Mouse (Mus musculus): Measurements from ENCODE around the gene Wipf1. TPM values are rescaled to one million over a fixed set of nuclear protein-coding genes. Genes with fewer than 3 reads are reported as not detected.

Gene Wipf1
- polyA plus RNA-seq, 1 experiment: 47.3 TPM

DNA sequence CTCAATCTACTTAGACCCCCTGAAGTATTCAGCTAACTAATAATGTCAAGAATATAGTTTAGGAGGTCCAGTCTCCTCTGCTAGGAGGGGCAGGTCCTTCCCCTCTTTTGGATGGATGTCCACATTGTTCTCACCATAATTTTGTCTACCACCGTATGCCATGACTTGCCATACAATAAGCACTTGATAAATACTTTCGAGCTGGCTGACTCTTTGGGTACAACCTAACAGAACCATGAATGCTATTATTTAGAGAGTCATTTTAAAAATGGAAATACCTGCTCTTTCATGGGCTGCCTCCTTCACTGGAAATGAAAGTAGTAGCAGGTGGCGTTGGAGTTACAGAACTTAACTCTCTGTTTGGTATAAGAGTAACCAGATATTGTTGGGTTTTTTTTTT, 139.6 kb downstream of the Wipf1 start:
- TF ChIP-seq POLR2A (IDR thresholded peaks at IDR 0.05; ENCODE audit: borderline replicate concordance, control insufficient read depth, low read depth, low read length) (no peak), CTCF (IDR thresholded peaks at IDR 0.05; ENCODE audit: control insufficient read depth, insufficient read depth, low read length) (no peak)
- WGBS: 71% methylated on average over 3 of the region's 3 CpGs

DNA sequence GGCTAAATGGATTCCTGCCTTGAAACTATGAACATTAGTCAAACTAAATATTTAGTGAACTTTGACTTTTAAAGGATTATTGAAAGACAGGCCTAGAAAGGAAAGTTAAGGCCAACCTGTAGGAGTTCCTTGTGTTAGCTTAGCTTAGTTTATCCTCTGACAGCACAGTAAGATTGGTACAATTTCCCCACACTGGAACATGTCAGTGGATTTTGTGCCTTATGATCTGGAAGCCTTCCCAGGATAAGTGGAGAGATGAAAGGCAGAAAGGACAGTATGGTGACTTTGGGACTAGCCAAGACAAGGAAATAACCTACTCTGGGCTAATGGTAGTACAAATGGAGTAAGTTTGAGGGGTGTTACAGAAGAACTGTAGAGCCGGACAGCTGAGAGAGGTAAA, 141.7 kb downstream of the Wipf1 start:
- TF ChIP-seq CTCF (IDR thresholded peaks at IDR 0.05; ENCODE audit: control insufficient read depth, insufficient read depth, low read length): no peak
- no peak for TF ChIP-seq POLR2A (IDR thresholded peaks at IDR 0.05; ENCODE audit: borderline replicate concordance, control insufficient read depth, low read depth, low read length)
- 84% methylated on average over 1 of the region's 1 CpGs for WGBS
- no peaks in the 10 kb centered on the region for H3K4me1 ChIP-seq (ENCODE audit: control insufficient read depth, insufficient read depth, low read length)
- H3K27ac ChIP-seq (ENCODE audit: control insufficient read depth, insufficient read depth, low read depth, low read length, poor library complexity): no peak overlapping the region
- no peak overlapping the region for H3K4me3 ChIP-seq (replicated peaks; ENCODE audit: control insufficient read depth, low read depth, low read length)

More for the DNA sequence above, 139.6 kb downstream of the Wipf1 start:
- Histone ChIP-seq H3K4me3 (replicated peaks; ENCODE audit: control insufficient read depth, low read depth, low read length) (no peak overlapping the region), H3K27ac (ENCODE audit: control insufficient read depth, insufficient read depth, low read depth, low read length, poor library complexity) (no peak overlapping the region), H3K4me1 (ENCODE audit: control insufficient read depth, insufficient read depth, low read length) (no peaks in the 10 kb centered on the region)

DNA sequence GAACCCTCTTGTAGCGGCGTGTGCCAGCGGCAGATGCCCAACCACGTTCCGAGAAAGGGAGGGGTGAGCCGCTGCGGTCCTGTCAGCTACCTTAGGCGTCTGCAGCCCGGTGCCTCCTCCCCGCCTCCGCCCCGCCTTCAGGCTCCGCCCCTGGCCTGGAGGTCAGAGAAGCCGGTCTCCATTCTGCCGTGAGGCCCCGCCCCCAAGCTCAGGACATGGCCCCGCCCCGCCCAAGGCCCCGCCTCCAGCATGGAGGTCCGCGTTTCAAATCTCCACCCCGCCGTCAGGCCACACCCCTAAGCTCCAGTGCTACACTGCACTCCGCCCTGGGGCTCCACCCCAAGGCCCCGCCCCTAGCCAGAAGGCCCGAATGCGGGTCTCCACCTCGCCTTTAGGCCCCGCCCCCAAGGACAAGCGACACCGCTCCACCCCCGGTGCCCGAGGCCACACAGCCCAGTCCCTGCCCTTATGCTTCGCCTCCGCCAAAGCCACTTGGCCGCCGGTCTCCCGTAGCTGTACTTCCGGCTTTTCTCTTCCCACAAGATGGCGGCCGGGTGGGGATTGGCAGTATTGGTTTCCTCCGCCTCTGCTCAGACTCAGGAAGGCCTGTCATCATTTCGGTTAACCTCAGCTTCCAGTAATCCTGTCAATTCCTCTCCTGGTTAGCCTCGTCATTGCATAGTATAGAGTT, 143.0 kb downstream of the Wipf1 start, which contains the start of gene Gpr155:
Gpr155 (minus strand) TSS at position 217 of the 691 bp plus-strand sequence.
- Histone ChIP-seq H3K4me1 (ENCODE audit: control insufficient read depth, insufficient read depth, low read length) (no peaks in the 10 kb centered on the region), H3K27ac (ENCODE audit: control insufficient read depth, insufficient read depth, low read depth, low read length, poor library complexity) (peak within 1 kb of the TSS; percentile 66), H3K4me3 (replicated peaks; ENCODE audit: control insufficient read depth, low read depth, low read length) (peak within 1 kb of the TSS; percentile 82)
- under 1% methylated on average over 44 of the region's 44 CpGs for WGBS
- TF ChIP-seq CTCF (IDR thresholded peaks at IDR 0.05; ENCODE audit: control insufficient read depth, insufficient read depth, low read length) (no peak), POLR2A (IDR thresholded peaks at IDR 0.05; ENCODE audit: borderline replicate concordance, control insufficient read depth, low read depth, low read length) (peak; percentile 65; the same call in 1 of the 2 replicates)

GRCm38 (mm10) chr2:73385641-73386355, 143.7 kb downstream of the Wipf1 start:
- WGBS: 1% methylated on average over 29 of the region's 29 CpGs
- Histone ChIP-seq H3K4me3 (replicated peaks; ENCODE audit: control insufficient read depth, low read depth, low read length) (peak overlapping the region; percentile 82), H3K4me1 (ENCODE audit: control insufficient read depth, insufficient read depth, low read length) (no peaks in the 10 kb centered on the region), H3K27ac (ENCODE audit: control insufficient read depth, insufficient read depth, low read depth, low read length, poor library complexity) (peak overlapping the region; percentile 66)
- TF ChIP-seq CTCF (IDR thresholded peaks at IDR 0.05; ENCODE audit: control insufficient read depth, insufficient read depth, low read length) (no peak), POLR2A (IDR thresholded peaks at IDR 0.05; ENCODE audit: borderline replicate concordance, control insufficient read depth, low read depth, low read length) (no peak)

DNA sequence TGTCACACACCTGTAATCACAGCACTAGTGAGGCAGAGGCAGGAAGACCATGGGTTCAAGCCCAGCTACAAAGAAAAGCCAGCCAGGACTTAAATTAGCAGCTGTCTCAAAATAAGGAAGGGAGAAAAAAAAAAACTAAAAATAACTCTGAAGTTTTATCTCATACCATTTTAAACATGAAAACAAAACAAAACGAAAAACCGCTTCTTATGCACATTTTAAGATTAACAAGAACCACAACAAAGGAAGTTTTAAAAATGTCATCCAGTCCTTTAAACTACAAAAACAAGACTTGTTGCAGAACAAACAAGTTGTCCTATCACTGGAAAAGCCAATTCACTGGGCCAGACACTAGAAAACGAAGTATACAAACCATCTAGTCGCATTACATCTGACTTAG, 144.4 kb downstream of the Wipf1 start:
- 50% methylated on average over 4 of the region's 4 CpGs for WGBS
- no peaks in the 10 kb centered on the region for H3K4me1 ChIP-seq (ENCODE audit: control insufficient read depth, insufficient read depth, low read length)
- TF ChIP-seq CTCF (IDR thresholded peaks at IDR 0.05; ENCODE audit: control insufficient read depth, insufficient read depth, low read length): no peak
- no peak for TF ChIP-seq POLR2A (IDR thresholded peaks at IDR 0.05; ENCODE audit: borderline replicate concordance, control insufficient read depth, low read depth, low read length)
- H3K27ac ChIP-seq (ENCODE audit: control insufficient read depth, insufficient read depth, low read depth, low read length, poor library complexity): no peak overlapping the region
- peak overlapping the region; percentile 82 for H3K4me3 ChIP-seq (replicated peaks; ENCODE audit: control insufficient read depth, low read depth, low read length)

- no peak overlapping the region for H3K4me3 ChIP-seq (replicated peaks; ENCODE audit: control insufficient read depth, low read depth, low read length)
- H3K4me1 ChIP-seq (ENCODE audit: control insufficient read depth, insufficient read depth, low read length): no peaks in the 10 kb centered on the region
- H3K27ac ChIP-seq (ENCODE audit: control insufficient read depth, insufficient read depth, low read depth, low read length, poor library complexity): no peak overlapping the region
- WGBS: 90% methylated on average over 9 of the region's 9 CpGs
- TF ChIP-seq CTCF (IDR thresholded peaks at IDR 0.05; ENCODE audit: control insufficient read depth, insufficient read depth, low read length) (no peak), POLR2A (IDR thresholded peaks at IDR 0.05; ENCODE audit: borderline replicate concordance, control insufficient read depth, low read depth, low read length) (no peak)
Measured at GRCm38 (mm10) chr2:73380298-73380975, 149.1 kb downstream of the Wipf1 start.

DNA sequence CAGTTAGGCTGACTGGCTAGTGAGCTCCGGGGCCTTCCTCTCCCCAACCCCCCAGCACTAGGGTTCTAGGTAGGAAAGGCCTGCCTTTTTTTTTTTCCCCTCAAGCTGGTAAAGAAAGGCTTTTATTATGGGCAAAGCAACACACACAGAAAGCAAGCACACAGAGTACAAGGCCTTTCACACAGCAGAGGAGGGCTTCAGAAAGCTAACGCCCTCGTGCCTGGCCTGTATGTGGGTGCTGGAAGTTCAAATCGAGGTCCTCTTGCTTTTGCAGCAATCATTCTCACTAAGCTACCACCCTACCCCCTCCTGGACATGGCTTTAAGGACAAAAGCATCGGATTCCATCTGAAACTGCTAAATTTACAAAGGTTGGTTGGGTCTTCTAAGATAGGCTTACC, 149.9 kb downstream of the Wipf1 start:
- TF ChIP-seq POLR2A (IDR thresholded peaks at IDR 0.05; ENCODE audit: borderline replicate concordance, control insufficient read depth, low read depth, low read length): no peak
- H3K4me3 ChIP-seq (replicated peaks; ENCODE audit: control insufficient read depth, low read depth, low read length): no peak overlapping the region
- 89% methylated on average over 5 of the region's 5 CpGs for WGBS
- H3K27ac ChIP-seq (ENCODE audit: control insufficient read depth, insufficient read depth, low read depth, low read length, poor library complexity): no peak overlapping the region
- no peaks in the 10 kb centered on the region for H3K4me1 ChIP-seq (ENCODE audit: control insufficient read depth, insufficient read depth, low read length)

Other genes with a start within 250 kb of the Wipf1 start
- 25.6 and 33.7 TPM in 2 replicates for gene Scrn3, start 217.1 kb downstream of the Wipf1 start, polyA plus RNA-seq (2011; ENCODE audit: insufficient read depth, insufficient read length, low replicate concordance, missing spikeins)
- 15.1 and 23.3 TPM in 2 replicates for gene Cir1, start 217.0 kb downstream of the Wipf1 start, polyA plus RNA-seq (2011; ENCODE audit: insufficient read depth, insufficient read length, low replicate concordance, missing spikeins)
- 4.5 and 4.6 TPM in 2 replicates for gene Gpr155, start 143.2 kb downstream of the Wipf1 start, polyA plus RNA-seq (2011; ENCODE audit: insufficient read depth, insufficient read length, low replicate concordance, missing spikeins)
- not detected in 2 replicates for gene Chrna1, start 50.6 kb upstream of the Wipf1 start, polyA plus RNA-seq (2011; ENCODE audit: insufficient read depth, insufficient read length, low replicate concordance, missing spikeins)
- 3.4 TPM in 1 of 2 replicates, not detected in the other for gene Chn1, start 245.6 kb upstream of the Wipf1 start, polyA plus RNA-seq (2011; ENCODE audit: insufficient read depth, insufficient read length, low replicate concordance, missing spikeins)